Mouse (Mus musculus) bone marrow macrophage, adult 2 months (primary cell): ENCODE measurements around the gene Rpl36al.

ENCODE experiments used
- CTCF ChIP-seq: IDR thresholded peaks from 2 replicates; pipeline ENCODE4 v1.5.1; 2012; ENCODE audit warnings: low read depth, mild to moderate bottlenecking, low read length, moderate library complexity
- POLR2A ChIP-seq: IDR thresholded peaks from 2 replicates; pipeline ENCODE4 v1.6.1; 2012; ENCODE audit warnings: mild to moderate bottlenecking, low read depth, low read length, borderline replicate concordance

GRCm38 (mm10) chr12:69171307-69171706, 12.6 kb downstream of the Rpl36al start:
- no peak for TF ChIP-seq POLR2A
- TF ChIP-seq CTCF, result no peak
